Mouse (Mus musculus) kidney, embryonic 16.5 days (tissue): ENCODE measurements around the gene Ctsl. TPM values are rescaled to one million over a fixed set of nuclear protein-coding genes. Genes with fewer than 3 reads are reported as not detected.

ENCODE experiments used
- ATAC-seq: fragments of 200-750 bp; cut with Nextera tagmentation; 2 replicates; pipeline ENCODE4 v1.8.0; 2017; ENCODE audit warnings: moderate TSS enrichment; ENCODE audit not compliant: low FRiP score, low TSS enrichment
- H3K27ac ChIP-seq: fragments of 300-500 bp; sonication (generic); 2 replicates; pipeline ENCODE4 v1.5.1; 2014; ENCODE audit warnings: low read length
- H3K27me3 ChIP-seq: fragments of 300-500 bp; sonication (generic); 2 replicates; pipeline ENCODE4 v1.6.1; 2014; ENCODE audit warnings: low read length, control low read depth, mixed read lengths; ENCODE audit not compliant: insufficient read depth
- H3K36me3 ChIP-seq: fragments of 300-500 bp; sonication (generic); 2 replicates; pipeline ENCODE4 v1.6.1; 2014; ENCODE audit warnings: low read length, control low read depth, mixed read lengths; ENCODE audit not compliant: insufficient read depth
- H3K4me1 ChIP-seq: fragments of 300-500 bp; sonication (generic); 2 replicates; pipeline ENCODE4 v1.6.1; 2014; ENCODE audit warnings: low read length, control low read depth, mixed read lengths; ENCODE audit not compliant: insufficient read depth
- H3K4me2 ChIP-seq: fragments of 300-500 bp; sonication (generic); replicated peaks from 2 replicates; pipeline ENCODE4 v1.6.1; 2014; ENCODE audit warnings: low read depth, low read length
- H3K4me3 ChIP-seq: fragments of 300-500 bp; sonication (generic); 2 replicates; pipeline ENCODE4 v1.5.1; 2014; ENCODE audit warnings: mild to moderate bottlenecking, low read length
- H3K9ac ChIP-seq: fragments of 300-500 bp; sonication (generic); replicated peaks from 2 replicates; pipeline ENCODE4 v1.6.1; 2014; ENCODE audit warnings: low read length
- H3K9me3 ChIP-seq: fragments of 300-500 bp; sonication (generic); 2 replicates; pipeline ENCODE4 v1.6.1; 2016; ENCODE audit warnings: low read length, control low read depth
- WGBS: fragments of 180-500 bp; shearing (Covaris S2); extraction: QIAGEN DNeasy Blood & Tissue Kit; methylation state at CpG from one replicate; pipeline ENCODE4 v1.1.7; 2014; 5-methylcytosine and 5-hydroxymethylcytosine counted together
- polyA plus RNA-seq: library from polyadenylated mRNA; unstranded; fragments of >200 nt; fragmentation: Nextera tagmentation; extraction: Ambion mirVana; gene quantifications from 2 replicates; pipeline ENCODE4 v1.2.1, GENCODE M21; 2015

Ctsl gene
- polyA plus RNA-seq, 1 experiment from 2014 or later, result 413 TPM

DNA sequence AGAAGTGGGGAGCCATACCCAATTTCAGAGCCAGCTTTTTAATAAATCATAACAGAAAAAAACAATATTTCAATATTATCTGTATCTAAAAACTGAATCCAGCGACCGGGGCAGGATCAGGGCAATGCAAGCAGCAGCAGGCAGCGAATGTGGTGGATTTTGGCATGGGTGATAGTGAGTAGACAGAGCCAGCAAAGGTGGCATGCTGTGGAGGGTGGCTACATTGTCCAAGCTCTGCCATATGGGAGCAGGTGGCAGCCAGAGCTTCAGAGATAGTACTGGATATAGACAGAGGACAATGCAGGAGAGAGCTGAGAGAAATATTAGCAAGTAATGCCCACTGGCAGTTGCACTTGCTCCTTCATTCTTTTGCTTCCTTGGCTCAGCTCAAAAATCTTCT is 11.0 kb downstream of the Ctsl start:
- no peak overlapping the region for H3K4me3 ChIP-seq

GRCm38 (mm10) chr13:64358476-64358875 is 12.2 kb downstream of the Ctsl start:
- Histone ChIP-seq H3K27me3 (no peaks in the 10 kb centered on the region), H3K4me3 (no peak overlapping the region), H3K9me3 (no peaks in the 10 kb centered on the region), H3K4me1 (no peaks in the 10 kb centered on the region), H3K4me2 (no peak overlapping the region), H3K36me3 (peaks cover 9% of the 10 kb centered on the region; the same call in 1 of the 2 replicates), H3K9ac (no peak overlapping the region), H3K27ac (no peak overlapping the region)
- ATAC-seq, result no peak
- WGBS, result 88% methylated on average over 1 of the region's 1 CpGs

More for the DNA sequence above, 11.0 kb downstream of the Ctsl start:
- Histone ChIP-seq H3K27me3 (no peaks in the 10 kb centered on the region), H3K27ac (no peak overlapping the region), H3K9me3 (no peaks in the 10 kb centered on the region), H3K4me2 (no peak overlapping the region), H3K9ac (no peak overlapping the region), H3K36me3 (peaks cover 19% of the 10 kb centered on the region), H3K4me1 (no peaks in the 10 kb centered on the region)
- no peak for ATAC-seq
- WGBS, result 90% methylated on average over 3 of the region's 3 CpGs

DNA sequence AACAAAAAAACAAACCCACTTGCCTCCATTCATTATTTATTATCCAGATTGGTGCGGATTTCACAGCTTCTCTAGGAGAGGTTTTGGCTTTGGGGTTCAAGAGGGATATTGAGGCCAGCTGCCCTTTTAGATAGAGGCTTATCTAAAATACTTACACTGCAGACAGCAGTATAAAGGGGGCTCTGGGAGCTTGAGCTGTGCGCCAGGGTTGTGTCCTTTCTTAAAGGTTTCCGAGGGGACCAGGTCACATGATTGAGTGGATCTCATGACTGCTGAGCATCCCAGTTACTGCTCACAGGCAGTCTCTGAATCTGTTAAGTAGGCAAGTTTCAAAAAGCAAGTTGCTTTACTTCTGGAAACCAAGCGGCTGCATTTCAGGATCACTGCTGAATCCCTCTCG is 13.3 kb downstream of the Ctsl start:
- 80% methylated on average over 5 of the region's 5 CpGs for WGBS
- Histone ChIP-seq H3K9ac (no peak overlapping the region), H3K4me2 (no peak overlapping the region), H3K4me1 (no peaks in the 10 kb centered on the region), H3K27ac (no peak overlapping the region), H3K9me3 (no peaks in the 10 kb centered on the region), H3K4me3 (no peak overlapping the region), H3K36me3 (no peaks in the 10 kb centered on the region), H3K27me3 (no peaks in the 10 kb centered on the region)
- no peak for ATAC-seq

DNA sequence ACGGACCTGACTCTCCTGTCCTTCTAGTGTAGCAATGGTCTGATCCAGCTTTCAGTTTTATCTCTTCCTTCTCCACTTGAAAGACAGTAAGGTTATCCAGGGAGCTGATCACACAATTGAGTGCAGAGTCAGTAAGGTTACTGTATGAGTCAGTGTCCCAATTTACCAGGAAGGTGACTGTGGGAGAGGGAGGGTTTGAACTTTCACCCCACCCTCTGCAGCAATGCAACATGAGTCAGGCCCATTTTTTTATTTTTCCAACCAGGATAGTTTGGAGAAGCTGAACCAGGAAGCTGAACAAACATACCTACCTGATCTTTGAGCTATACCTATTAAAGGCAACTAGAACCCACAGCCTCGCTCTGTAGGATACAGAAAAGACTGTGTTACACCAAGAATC is 21.2 kb downstream of the Ctsl start:
- H3K9ac ChIP-seq, result no peak overlapping the region
- H3K4me3 ChIP-seq, result no peak overlapping the region
- WGBS, result 86% methylated on average over 2 of the region's 2 CpGs
- no peaks in the 10 kb centered on the region for H3K9me3 ChIP-seq
- H3K4me2 ChIP-seq, result no peak overlapping the region
- H3K36me3 ChIP-seq, result no peaks in the 10 kb centered on the region
- H3K27me3 ChIP-seq, result no peaks in the 10 kb centered on the region
- no peaks in the 10 kb centered on the region for H3K4me1 ChIP-seq
- no peak for ATAC-seq
- no peak overlapping the region for H3K27ac ChIP-seq

DNA sequence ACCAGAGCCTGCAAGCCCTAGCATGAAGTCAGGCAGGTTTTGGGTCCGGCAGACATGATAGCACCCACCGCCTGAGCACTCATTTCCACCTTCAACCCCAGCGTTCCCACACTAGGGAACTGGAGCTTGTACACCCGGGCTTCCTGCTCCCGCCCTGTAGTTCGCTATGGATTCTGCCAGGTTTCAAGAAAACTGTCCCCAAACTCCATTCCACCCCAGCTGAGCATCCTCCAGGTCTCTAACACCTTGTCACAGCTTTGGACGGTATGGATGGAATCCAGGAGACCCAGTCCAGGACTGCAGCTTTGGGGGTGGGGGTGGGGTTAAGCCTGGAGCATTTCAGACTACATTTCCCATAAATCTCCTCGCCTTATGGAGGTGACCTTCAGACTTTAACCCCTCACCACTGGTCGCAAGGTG is 26.6 kb downstream of the Ctsl start:
- Histone ChIP-seq H3K36me3 (no peaks in the 10 kb centered on the region), H3K9me3 (no peaks in the 10 kb centered on the region), H3K27me3 (no peaks in the 10 kb centered on the region), H3K4me2 (peak overlapping the region; percentile 80), H3K9ac (peak overlapping the region; percentile 67), H3K4me3 (peak overlapping the region; percentile 61), H3K27ac (no peak overlapping the region), H3K4me1 (no peaks in the 10 kb centered on the region)
- 2% methylated on average over 9 of the region's 9 CpGs for WGBS
- ATAC-seq, result peak; percentile 89; the same call in 1 of the 2 replicates

- 17% methylated on average over 10 of the region's 10 CpGs for WGBS
- Histone ChIP-seq H3K4me1 (no peaks in the 10 kb centered on the region), H3K36me3 (no peaks in the 10 kb centered on the region), H3K27me3 (no peaks in the 10 kb centered on the region), H3K9me3 (no peaks in the 10 kb centered on the region), H3K4me2 (peak overlapping the region; percentile 80), H3K27ac (no peak overlapping the region), H3K4me3 (peak overlapping the region; percentile 61), H3K9ac (peak overlapping the region; percentile 67)
- peak; percentile 53; the same call in 1 of the 2 replicates for ATAC-seq
These were observed 27.1 kb downstream of the Ctsl start for GRCm38 (mm10) chr13:64343598-64343997.

GRCm38 (mm10) chr13:64335546-64336132 is 35.1 kb downstream of the Ctsl start:
- no peak overlapping the region for H3K9ac ChIP-seq
- H3K27ac ChIP-seq, result no peak overlapping the region
- no peak overlapping the region for H3K4me2 ChIP-seq
- no peak overlapping the region for H3K4me3 ChIP-seq
- no peaks in the 10 kb centered on the region for H3K4me1 ChIP-seq
- no peaks in the 10 kb centered on the region for H3K9me3 ChIP-seq
- WGBS, result 56% methylated on average over 4 of the region's 4 CpGs
- ATAC-seq, result no peak
- no peaks in the 10 kb centered on the region for H3K36me3 ChIP-seq
- no peaks in the 10 kb centered on the region for H3K27me3 ChIP-seq

DNA sequence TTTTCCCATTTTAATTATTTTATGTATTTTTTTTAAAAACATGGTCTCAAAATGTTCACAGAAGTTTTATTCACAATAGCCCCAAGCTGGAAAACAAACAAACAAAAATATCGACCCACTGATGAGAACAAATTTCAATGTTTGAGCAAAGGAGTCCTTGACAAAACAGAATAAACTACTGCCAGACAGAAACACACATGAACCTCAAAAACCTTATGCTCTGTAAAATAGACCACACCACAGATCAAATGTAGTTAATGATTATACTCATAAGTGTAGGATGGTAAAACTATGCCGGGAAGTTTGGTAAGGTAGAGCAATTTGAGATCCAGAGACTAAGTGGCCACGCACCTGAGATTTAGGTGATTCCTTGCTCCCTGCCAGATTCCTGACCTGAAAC is 37.6 kb downstream of the Ctsl start:
- WGBS, result 76% methylated on average over 3 of the region's 3 CpGs
- Histone ChIP-seq H3K9me3 (no peaks in the 10 kb centered on the region), H3K36me3 (no peaks in the 10 kb centered on the region), H3K4me1 (no peaks in the 10 kb centered on the region), H3K27ac (no peak overlapping the region), H3K4me3 (no peak overlapping the region), H3K9ac (no peak overlapping the region), H3K4me2 (no peak overlapping the region), H3K27me3 (no peaks in the 10 kb centered on the region)
- no peak for ATAC-seq

GRCm38 (mm10) chr13:64332321-64332720 is 38.4 kb downstream of the Ctsl start:
- no peak for ATAC-seq
- Histone ChIP-seq H3K4me1 (no peaks in the 10 kb centered on the region), H3K9me3 (no peaks in the 10 kb centered on the region), H3K9ac (no peak overlapping the region), H3K27me3 (no peaks in the 10 kb centered on the region), H3K27ac (no peak overlapping the region), H3K4me2 (no peak overlapping the region), H3K36me3 (no peaks in the 10 kb centered on the region), H3K4me3 (no peak overlapping the region)
- WGBS, result 78% methylated on average over 6 of the region's 6 CpGs

- Histone ChIP-seq H3K9ac (no peak overlapping the region), H3K27me3 (no peaks in the 10 kb centered on the region), H3K4me1 (no peaks in the 10 kb centered on the region), H3K9me3 (no peaks in the 10 kb centered on the region), H3K4me2 (no peak overlapping the region), H3K36me3 (no peaks in the 10 kb centered on the region), H3K4me3 (no peak overlapping the region), H3K27ac (no peak overlapping the region)
- no peak for ATAC-seq
- WGBS, result 79% methylated on average over 8 of the region's 8 CpGs
These were observed 48.0 kb downstream of the Ctsl start for GRCm38 (mm10) chr13:64322561-64323281.
